Mouse (Mus musculus) limb, embryonic 11.5 days (tissue): ENCODE results near the gene Pcyt1a. TPM values are rescaled to one million over a fixed set of nuclear protein-coding genes. Genes with fewer than 3 reads are reported as not detected.
A peak's percentile ranks its signal among the peaks of the same experiment; 100 is the strongest.

Experiments used
- ATAC-seq: fragments of 200-750 bp; cut with Nextera tagmentation; 2 replicates; pipeline ENCODE4 v1.8.0; 2017; ENCODE audit warnings: low read depth; ENCODE audit not compliant: insufficient number of reproducible peaks, low FRiP score, low TSS enrichment
- DNase-seq: peaks from one replicate; pipeline ENCODE4 v3.0.0-alpha.2; 2015; ENCODE audit warnings: low spot score
- H3K27ac ChIP-seq: fragments of 300-500 bp; sonication (generic); replicated peaks from 2 replicates; pipeline ENCODE4 v1.5.1; 2014; ENCODE audit warnings: low read depth, mild to moderate bottlenecking, low read length
- H3K27me3 ChIP-seq: fragments of 300-500 bp; sonication (generic); 2 replicates; pipeline ENCODE4 v1.6.1; 2014; ENCODE audit warnings: mild to moderate bottlenecking, low read length, mixed read lengths; ENCODE audit not compliant: control insufficient read depth, insufficient read depth
- H3K36me3 ChIP-seq: fragments of 300-500 bp; sonication (generic); 2 replicates; pipeline ENCODE4 v1.6.1; 2014; ENCODE audit warnings: mild to moderate bottlenecking, low read length, moderate library complexity, mixed read lengths; ENCODE audit not compliant: control insufficient read depth, insufficient read depth
- H3K4me1 ChIP-seq: fragments of 300-500 bp; sonication (generic); 2 replicates; pipeline ENCODE4 v1.6.1; 2014; ENCODE audit warnings: low read length, mixed read lengths; ENCODE audit not compliant: control insufficient read depth, insufficient read depth
- H3K4me2 ChIP-seq: fragments of 300-500 bp; sonication (generic); 2 replicates; pipeline ENCODE4 v1.6.1; 2014; ENCODE audit warnings: low read depth, mild to moderate bottlenecking, moderate library complexity; ENCODE audit not compliant: severe bottlenecking
- H3K4me3 ChIP-seq: fragments of 300-500 bp; sonication (generic); 2 replicates; pipeline ENCODE4 v1.5.1; 2014; ENCODE audit warnings: low read depth, low read length
- H3K9ac ChIP-seq: fragments of 300-500 bp; sonication (generic); 2 replicates; pipeline ENCODE4 v1.6.1; 2014; ENCODE audit warnings: mild to moderate bottlenecking, low read length
- H3K9me3 ChIP-seq: fragments of 300-500 bp; sonication (generic); 2 replicates; pipeline ENCODE4 v1.6.1; 2016; ENCODE audit warnings: low read length; ENCODE audit not compliant: control insufficient read depth
- WGBS: fragments of 180-500 bp; shearing (Covaris S2); extraction: QIAGEN DNeasy Blood & Tissue Kit; methylation state at CpG from one replicate; pipeline ENCODE4 v1.1.7; 2014; 5-methylcytosine and 5-hydroxymethylcytosine counted together
- polyA plus RNA-seq: library from polyadenylated mRNA; unstranded; fragments of >200 nt; fragmentation: Nextera tagmentation; extraction: Ambion mirVana; gene quantifications from 2 replicates; pipeline ENCODE4 v1.2.1, GENCODE M21; 2014

Gene Pcyt1a
- polyA plus RNA-seq, 1 experiment from 2014 or later: 37.0 TPM

- Histone ChIP-seq H3K9ac (no peak overlapping the region), H3K9me3 (no peaks in the 10 kb centered on the region), H3K27me3 (no peaks in the 10 kb centered on the region), H3K4me1 (0 out of 2 replicates have a peak, but pooled peaks cover 6% of the 10 kb centered on the region), H3K4me3 (no peak overlapping the region), H3K4me2 (no peak overlapping the region), H3K27ac (no peak overlapping the region), H3K36me3 (no peaks in the 10 kb centered on the region)
- WGBS: 79% methylated on average over 8 of the region's 8 CpGs
- ATAC-seq: no peak
- no peak for DNase-seq
These were observed 75.6 kb downstream of the Pcyt1a start for GRCm38 (mm10) chr16:32506298-32506697.

GRCm38 (mm10) chr16:32506868-32507267 is 76.1 kb downstream of the Pcyt1a start:
- Histone ChIP-seq H3K36me3 (no peaks in the 10 kb centered on the region), H3K27ac (no peak overlapping the region), H3K4me2 (no peak overlapping the region), H3K9me3 (no peaks in the 10 kb centered on the region), H3K27me3 (no peaks in the 10 kb centered on the region), H3K9ac (no peak overlapping the region), H3K4me1 (0 out of 2 replicates have a peak, but pooled peaks cover 8% of the 10 kb centered on the region), H3K4me3 (no peak overlapping the region)
- DNase-seq: no peak
- WGBS: 83% methylated on average over 7 of the region's 7 CpGs
- no peak for ATAC-seq

- Histone ChIP-seq H3K4me3 (no peak overlapping the region), H3K36me3 (no peaks in the 10 kb centered on the region), H3K4me2 (no peak overlapping the region), H3K9ac (no peak overlapping the region), H3K27me3 (no peaks in the 10 kb centered on the region), H3K4me1 (0 out of 2 replicates have a peak, but pooled peaks cover 8% of the 10 kb centered on the region), H3K9me3 (no peaks in the 10 kb centered on the region), H3K27ac (no peak overlapping the region)
- 20% methylated on average over 9 of the region's 9 CpGs for WGBS
- no peak for ATAC-seq
- peak; percentile 80 for DNase-seq
These were observed 76.7 kb downstream of the Pcyt1a start for GRCm38 (mm10) chr16:32507407-32507806.

DNA sequence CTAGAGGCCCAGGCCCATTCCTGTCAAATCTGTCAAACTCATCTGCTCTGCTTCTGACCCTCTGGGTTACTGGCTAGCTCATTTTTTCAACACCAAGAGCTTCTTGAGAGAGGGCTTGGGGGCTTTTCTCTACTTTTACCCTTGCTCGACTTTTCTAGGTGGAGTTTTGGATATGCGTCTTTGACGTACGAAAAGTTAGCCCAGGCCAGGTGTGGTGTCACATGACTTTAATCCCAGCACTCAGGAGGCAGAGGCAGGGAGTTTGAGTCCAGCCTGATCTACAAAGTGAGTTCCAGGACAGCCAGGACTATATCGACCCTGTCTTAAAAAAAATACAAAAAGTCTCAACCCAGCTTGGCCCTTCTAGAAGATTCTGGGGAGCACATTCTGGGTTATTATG is 77.3 kb downstream of the Pcyt1a start:
- H3K4me2 ChIP-seq: no peak overlapping the region
- no peak for ATAC-seq
- H3K4me1 ChIP-seq: peaks cover 10% of the 10 kb centered on the region; the same call in 1 of the 2 replicates
- WGBS: 87% methylated on average over 5 of the region's 5 CpGs
- no peaks in the 10 kb centered on the region for H3K36me3 ChIP-seq
- H3K9ac ChIP-seq: no peak overlapping the region
- H3K27me3 ChIP-seq: no peaks in the 10 kb centered on the region
- H3K9me3 ChIP-seq: no peaks in the 10 kb centered on the region
- H3K27ac ChIP-seq: no peak overlapping the region
- H3K4me3 ChIP-seq: no peak overlapping the region
- DNase-seq: no peak

- Histone ChIP-seq H3K27ac (0 out of 2 replicates have a peak overlapping the region, but pooled peaks have one; percentile 45), H3K9ac (no peak overlapping the region)
- 52% methylated on average over 3 of the region's 3 CpGs for WGBS
These were observed 77.9 kb downstream of the Pcyt1a start for GRCm38 (mm10) chr16:32508506-32509065.

DNA sequence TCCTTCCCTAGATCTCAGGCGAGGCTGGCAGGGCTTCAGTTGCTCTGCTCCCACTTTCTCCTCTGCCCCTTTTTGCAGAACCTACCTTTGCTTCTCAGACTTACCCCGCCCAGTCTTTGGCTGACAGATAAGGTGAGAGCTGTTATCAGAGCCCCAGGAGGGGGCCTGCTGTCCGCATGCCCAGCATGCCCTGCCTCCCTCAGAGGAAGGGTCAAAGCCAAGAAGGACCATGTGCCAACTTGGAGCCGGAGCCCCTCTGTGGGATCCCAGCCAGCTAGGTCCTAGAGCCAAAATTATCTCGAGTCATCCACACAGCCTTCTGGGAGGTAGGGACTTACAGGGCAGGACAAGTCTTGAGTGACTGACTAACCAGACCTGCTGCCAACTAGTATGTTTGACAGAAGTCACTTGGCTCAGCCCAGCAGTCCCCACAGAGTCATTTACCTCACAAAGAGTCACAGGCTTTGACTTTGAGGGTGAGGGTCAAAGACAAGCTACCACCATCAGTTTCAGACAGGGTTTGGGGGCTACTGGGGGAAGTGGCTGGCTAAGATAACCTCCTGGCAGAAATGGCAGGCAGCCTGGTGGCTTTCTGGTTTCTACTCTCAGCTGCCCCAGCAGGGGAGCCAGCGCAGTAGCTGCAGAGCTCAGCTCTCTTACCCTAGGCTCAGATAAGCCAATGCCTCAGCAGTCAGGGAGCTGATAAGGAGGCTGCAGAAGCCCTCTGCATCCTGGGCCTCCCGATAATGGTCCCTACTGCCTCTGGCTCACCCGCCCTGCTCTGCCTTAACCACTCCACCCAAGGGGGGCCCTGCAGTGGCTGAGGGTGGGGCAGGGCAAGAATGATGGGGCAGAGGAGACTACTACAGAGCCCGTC is 78.6 kb downstream of the Pcyt1a start:
- DNase-seq (no peak), ATAC-seq (0 out of 2 replicates have a peak, but pooled peaks have one; percentile 31)
- Histone ChIP-seq H3K4me2 (no peak overlapping the region), H3K9me3 (no peaks in the 10 kb centered on the region), H3K27me3 (no peaks in the 10 kb centered on the region), H3K4me1 (peaks cover 8% of the 10 kb centered on the region; the same call in 1 of the 2 replicates), H3K27ac (no peak overlapping the region), H3K36me3 (no peaks in the 10 kb centered on the region), H3K4me3 (no peak overlapping the region), H3K9ac (no peak overlapping the region)
- WGBS: 63% methylated on average over 8 of the region's 9 CpGs

More at GRCm38 (mm10) chr16:32508506-32509065, 77.9 kb downstream of the Pcyt1a start:
- no peak overlapping the region for H3K4me2 ChIP-seq
- no peaks in the 10 kb centered on the region for H3K27me3 ChIP-seq
- H3K36me3 ChIP-seq: no peaks in the 10 kb centered on the region
- H3K4me1 ChIP-seq: peaks cover 10% of the 10 kb centered on the region; the same call in 1 of the 2 replicates
- DNase-seq: no peak
- no peak for ATAC-seq
- no peaks in the 10 kb centered on the region for H3K9me3 ChIP-seq
- no peak overlapping the region for H3K4me3 ChIP-seq

GRCm38 (mm10) chr16:32510399-32511337 is 79.9 kb downstream of the Pcyt1a start:
- Histone ChIP-seq H3K4me3 (no peak overlapping the region), H3K27ac (peak overlapping the region; percentile 30; the same call in 1 of the 2 replicates), H3K9ac (peak overlapping the region; percentile 9; the same call in 1 of the 2 replicates), H3K9me3 (no peaks in the 10 kb centered on the region), H3K27me3 (no peaks in the 10 kb centered on the region), H3K36me3 (no peaks in the 10 kb centered on the region), H3K4me1 (peaks cover 14% of the 10 kb centered on the region; the same call in 1 of the 2 replicates), H3K4me2 (no peak overlapping the region)
- DNase-seq: no peak
- ATAC-seq: no peak
- WGBS: 67% methylated on average over 18 of the region's 18 CpGs

- peak overlapping the region; percentile 30; the same call in 1 of the 2 replicates for H3K27ac ChIP-seq
- peaks cover 16% of the 10 kb centered on the region for H3K4me1 ChIP-seq
- no peak for ATAC-seq
These were observed 80.6 kb downstream of the Pcyt1a start for GRCm38 (mm10) chr16:32511338-32511734.

More at GRCm38 (mm10) chr16:32511338-32511734, 80.6 kb downstream of the Pcyt1a start:
- WGBS: 84% methylated on average over 3 of the region's 3 CpGs
- Histone ChIP-seq H3K9ac (peak overlapping the region; percentile 12; the same call in 1 of the 2 replicates), H3K4me3 (no peak overlapping the region), H3K4me2 (no peak overlapping the region), H3K36me3 (no peaks in the 10 kb centered on the region), H3K9me3 (no peaks in the 10 kb centered on the region), H3K27me3 (no peaks in the 10 kb centered on the region)
- DNase-seq: no peak
